Mouse (Mus musculus) limb, embryonic 14.5 days (tissue): ENCODE data around the gene Ntsr1. TPM values are rescaled to one million over a fixed set of nuclear protein-coding genes. Genes with fewer than 3 reads are reported as not detected.

Source experiments
- ATAC-seq: fragments of 200-750 bp; cut with Nextera tagmentation; 2 replicates; pipeline ENCODE4 v1.8.0; 2017; ENCODE audit warnings: low read depth, moderate number of reproducible peaks, moderate TSS enrichment; ENCODE audit not compliant: low FRiP score
- DNase-seq: peaks from one replicate; pipeline ENCODE4 v3.0.0-alpha.2; 2015; ENCODE audit warnings: low spot score
- H3K27ac ChIP-seq: fragments of 300-500 bp; sonication (generic); replicated peaks from 2 replicates; pipeline ENCODE4 v1.5.1; 2014; ENCODE audit warnings: low read depth, mild to moderate bottlenecking, low read length, moderate library complexity, mixed read lengths
- H3K27me3 ChIP-seq: fragments of 300-500 bp; sonication (generic); 2 replicates; pipeline ENCODE4 v1.6.1; 2014; ENCODE audit warnings: low read length, mixed read lengths; ENCODE audit not compliant: control insufficient read depth, insufficient read depth
- H3K36me3 ChIP-seq: fragments of 300-500 bp; sonication (generic); 2 replicates; pipeline ENCODE4 v1.6.1; 2014; ENCODE audit warnings: mild to moderate bottlenecking, low read length, moderate library complexity, mixed read lengths; ENCODE audit not compliant: control insufficient read depth, insufficient read depth
- H3K4me1 ChIP-seq: fragments of 300-500 bp; sonication (generic); 2 replicates; pipeline ENCODE4 v1.6.1; 2014; ENCODE audit warnings: antibody characterized with exemption, low read length, mixed read lengths; ENCODE audit not compliant: control insufficient read depth, insufficient read depth
- H3K4me2 ChIP-seq: fragments of 300-500 bp; sonication (generic); replicated peaks from 2 replicates; pipeline ENCODE4 v1.6.1; 2014; ENCODE audit warnings: low read depth, mild to moderate bottlenecking, low read length, moderate library complexity; ENCODE audit not compliant: severe bottlenecking
- H3K4me3 ChIP-seq: fragments of 300-500 bp; sonication (generic); replicated peaks from 2 replicates; pipeline ENCODE4 v1.5.1; 2014; ENCODE audit warnings: low read length
- H3K9ac ChIP-seq: fragments of 300-500 bp; sonication (generic); 2 replicates; pipeline ENCODE4 v1.6.1; 2014; ENCODE audit warnings: mild to moderate bottlenecking, low read depth, low read length, moderate library complexity; ENCODE audit not compliant: severe bottlenecking
- H3K9me3 ChIP-seq: fragments of 300-500 bp; sonication (generic); 2 replicates; pipeline ENCODE4 v1.6.1; 2016; ENCODE audit warnings: low read length; ENCODE audit not compliant: control insufficient read depth
- POLR2A ChIP-seq: fragments of 200-500 bp; IDR thresholded peaks from 2 replicates; pipeline ENCODE4 v1.8.0; 2012; ENCODE audit warnings: inconsistent platforms, mild to moderate bottlenecking, moderate library complexity, borderline replicate concordance; ENCODE audit not compliant: insufficient read depth, insufficient read length; ENCODE audit errors: extremely low read depth
- WGBS: fragments of 180-500 bp; shearing (Covaris S2); extraction: QIAGEN DNeasy Blood & Tissue Kit; methylation state at CpG from one replicate; pipeline ENCODE4 v1.1.7; 2014; 5-methylcytosine and 5-hydroxymethylcytosine counted together
- polyA plus RNA-seq, 2 experiments: library from polyadenylated mRNA; depleted of rRNA in 1 of 2; stranded (reverse) in 1 of 2; unstranded in 1 of 2; fragments of >200 nt; fragmentation: Nextera tagmentation in 1 of 2; extraction: Ambion mirVana in 1 of 2; gene quantifications; 2 replicates each; pipeline versions ENCODE4 v1.2.1 to v1.2.3; 2012 to 2014

The Ntsr1 gene
- polyA plus RNA-seq, 2 experiments: 0.40 to 0.52 TPM

DNA sequence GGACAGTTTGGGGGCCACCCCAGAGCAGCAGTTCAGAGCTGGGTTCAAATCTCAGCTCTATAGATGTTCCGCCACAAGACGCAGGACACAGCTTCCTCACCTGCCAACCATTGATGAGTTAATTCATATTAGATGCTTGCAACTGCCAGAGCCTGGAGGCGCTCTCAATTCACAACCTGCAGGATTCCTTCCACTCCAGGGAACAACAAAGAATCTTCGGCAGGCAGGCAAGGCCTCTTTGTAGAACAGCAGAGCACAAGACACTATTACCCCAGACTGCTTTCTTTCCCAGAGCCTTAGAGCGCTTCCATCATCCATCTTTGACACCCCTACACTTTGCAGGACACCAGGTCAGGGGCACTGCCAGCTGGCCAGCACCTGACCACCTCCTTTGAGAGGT is 6.5 kb downstream of the Ntsr1 start:
- Histone ChIP-seq H3K9me3 (no peaks in the 10 kb centered on the region), H3K4me1 (peaks cover 7% of the 10 kb centered on the region; the same call in 1 of the 2 replicates), H3K4me3 (no peak overlapping the region), H3K9ac (no peak overlapping the region), H3K36me3 (no peaks in the 10 kb centered on the region), H3K27me3 (0 out of 2 replicates have a peak, but pooled peaks cover 2% of the 10 kb centered on the region), H3K27ac (no peak overlapping the region), H3K4me2 (no peak overlapping the region)
- ATAC-seq (no peak), DNase-seq (no peak)
- TF ChIP-seq POLR2A: no peak
- 65% methylated on average over 5 of the region's 5 CpGs for WGBS

DNA sequence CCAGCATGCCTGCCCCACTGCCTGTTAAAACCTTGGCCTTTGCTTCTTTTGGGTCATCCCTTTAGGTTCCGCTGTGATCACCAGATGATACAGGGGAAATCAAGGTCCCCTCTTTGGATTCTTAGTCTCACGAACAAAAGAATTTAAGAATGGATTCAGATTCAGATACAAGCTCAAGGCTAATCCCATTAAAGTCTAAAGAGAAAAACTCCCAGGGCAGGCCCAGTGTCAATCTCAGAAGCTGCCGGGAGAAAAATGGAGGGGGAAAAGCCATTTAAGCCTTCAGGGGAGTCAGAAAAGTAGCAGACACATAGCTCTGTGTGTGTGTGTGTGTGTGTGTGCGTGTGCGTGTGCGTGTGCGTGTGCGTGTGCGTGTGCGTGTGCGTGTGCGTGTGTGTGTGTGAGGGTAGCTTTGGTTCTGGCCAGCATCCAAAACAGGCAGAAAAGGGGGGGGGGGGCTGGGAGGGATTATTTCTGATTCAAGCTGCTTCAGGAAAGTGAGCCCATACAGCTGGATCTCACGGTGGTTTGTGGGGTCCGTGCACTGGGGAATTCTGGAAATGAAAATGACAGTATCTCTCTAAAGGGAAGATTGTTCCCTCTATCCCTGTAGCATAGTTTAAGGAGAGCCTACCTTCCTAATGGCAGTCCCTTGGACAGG is 8.8 kb downstream of the Ntsr1 start:
- Histone ChIP-seq H3K9me3 (no peaks in the 10 kb centered on the region), H3K4me2 (no peak overlapping the region), H3K4me3 (no peak overlapping the region), H3K36me3 (no peaks in the 10 kb centered on the region), H3K9ac (no peak overlapping the region), H3K27ac (no peak overlapping the region), H3K27me3 (no peaks in the 10 kb centered on the region), H3K4me1 (peaks cover 16% of the 10 kb centered on the region)
- no peak for DNase-seq
- WGBS: 76% methylated on average over 14 of the region's 14 CpGs
- no peak for ATAC-seq
- no peak for TF ChIP-seq POLR2A

DNA sequence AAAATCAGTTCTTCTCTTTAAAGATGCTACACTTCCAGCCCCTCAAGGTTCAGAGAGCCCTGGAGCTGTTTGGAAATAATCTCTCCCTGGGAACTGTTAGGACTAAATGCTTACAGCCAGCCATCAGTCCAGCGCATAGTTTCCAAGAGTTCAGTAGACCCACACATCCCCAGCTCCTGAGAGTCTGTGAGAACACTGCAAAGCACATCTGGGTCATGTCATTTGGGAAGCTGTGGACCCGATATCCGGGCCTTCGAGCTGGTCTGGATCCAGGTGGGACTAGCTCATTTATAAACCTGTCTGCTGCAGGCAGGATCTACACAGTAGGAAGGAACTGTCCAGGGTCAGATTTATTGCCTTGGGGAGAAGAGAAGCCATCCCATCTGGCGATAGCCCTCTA is 11.1 kb downstream of the Ntsr1 start:
- Histone ChIP-seq H3K36me3 (no peaks in the 10 kb centered on the region), H3K27me3 (no peaks in the 10 kb centered on the region), H3K9me3 (no peaks in the 10 kb centered on the region), H3K9ac (no peak overlapping the region), H3K4me1 (peaks cover 16% of the 10 kb centered on the region), H3K4me2 (no peak overlapping the region), H3K27ac (no peak overlapping the region), H3K4me3 (no peak overlapping the region)
- ATAC-seq: no peak
- 33% methylated on average over 5 of the region's 5 CpGs for WGBS
- no peak for DNase-seq
- no peak for TF ChIP-seq POLR2A

DNA sequence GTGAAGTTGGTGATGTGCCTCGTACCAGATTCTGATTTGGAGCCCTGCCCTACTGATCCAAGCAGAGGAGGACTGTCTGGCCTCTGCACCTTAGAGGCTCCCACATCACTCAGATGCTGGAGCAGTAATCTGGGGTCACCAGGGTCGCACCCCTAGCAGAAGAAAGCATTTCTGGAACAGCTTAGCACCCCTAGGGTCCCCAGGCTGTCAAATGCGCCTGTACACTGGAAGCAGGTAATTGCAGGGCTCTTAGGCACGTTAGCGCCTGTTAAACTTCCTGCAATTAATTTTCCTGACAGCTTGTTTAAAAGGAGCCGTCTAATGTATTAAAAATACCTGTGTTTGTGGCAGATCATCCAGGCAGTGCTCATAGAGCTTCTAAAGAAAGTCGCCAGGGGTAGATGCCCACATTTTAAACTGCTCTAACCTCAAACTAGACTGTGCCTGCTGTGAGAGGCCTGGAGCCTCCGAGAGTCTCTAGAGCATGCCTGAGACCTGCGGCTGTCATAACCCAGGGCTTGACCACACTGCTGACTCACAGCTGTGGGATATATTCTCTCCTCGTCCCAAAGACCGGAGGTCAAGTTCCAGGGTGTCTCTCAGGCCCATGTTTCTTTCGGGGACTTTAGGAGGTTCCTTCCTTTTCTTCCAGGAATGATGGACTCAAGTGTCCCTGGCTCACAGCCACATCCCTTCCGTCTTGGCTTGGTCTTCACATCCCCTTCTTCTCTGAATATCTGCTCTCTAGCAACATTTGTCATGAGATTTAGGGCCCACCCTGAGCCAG is 12.3 kb downstream of the Ntsr1 start:
- ATAC-seq (no peak), DNase-seq (no peak)
- Histone ChIP-seq H3K9me3 (no peaks in the 10 kb centered on the region), H3K27ac (no peak overlapping the region), H3K4me1 (peaks cover 16% of the 10 kb centered on the region), H3K4me3 (no peak overlapping the region), H3K36me3 (no peaks in the 10 kb centered on the region), H3K27me3 (no peaks in the 10 kb centered on the region), H3K4me2 (no peak overlapping the region), H3K9ac (no peak overlapping the region)
- no peak for TF ChIP-seq POLR2A
- 20% methylated on average over 13 of the region's 13 CpGs for WGBS

DNA sequence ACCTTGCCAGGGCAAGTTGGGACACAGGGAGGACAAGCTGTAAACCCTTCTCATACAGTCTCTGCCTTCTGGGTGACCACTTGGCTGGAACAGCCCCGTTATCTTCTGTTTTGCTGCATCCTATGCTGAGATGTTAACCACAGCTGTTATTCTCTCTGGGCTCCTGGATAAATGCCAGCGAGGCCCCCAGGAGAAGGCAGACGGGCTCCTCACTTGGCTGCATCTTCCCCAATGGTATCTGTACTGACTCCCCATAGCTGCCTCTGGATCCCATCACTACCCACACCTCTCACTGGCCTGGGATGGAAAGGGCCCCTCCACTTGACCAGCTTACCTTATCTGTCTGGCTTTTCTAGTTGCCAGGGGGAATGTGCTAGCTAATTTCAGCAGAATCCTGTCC is 13.2 kb downstream of the Ntsr1 start:
- TF ChIP-seq POLR2A: no peak
- no peak overlapping the region for H3K4me3 ChIP-seq
- no peak overlapping the region for H3K4me2 ChIP-seq
- no peaks in the 10 kb centered on the region for H3K9me3 ChIP-seq
- H3K9ac ChIP-seq: no peak overlapping the region
- WGBS: 57% methylated on average over 3 of the region's 3 CpGs
- H3K27ac ChIP-seq: no peak overlapping the region
- H3K27me3 ChIP-seq: no peaks in the 10 kb centered on the region
- no peak for DNase-seq
- H3K36me3 ChIP-seq: no peaks in the 10 kb centered on the region
- H3K4me1 ChIP-seq: peaks cover 16% of the 10 kb centered on the region
- no peak for ATAC-seq
